Mouse (Mus musculus): Measurements from ENCODE around the gene Fes. TPM values are rescaled to one million over a fixed set of nuclear protein-coding genes. Genes with fewer than 3 reads are reported as not detected.
"Not testable (repeated sequence)": the region's sequence is repeated elsewhere in the genome, so short reads cannot be mapped to it uniquely, and the experiment has no call there.

The Fes gene
- total RNA-seq, 2 experiments from 2014 or later: 11.9 to 13.6 TPM

DNA sequence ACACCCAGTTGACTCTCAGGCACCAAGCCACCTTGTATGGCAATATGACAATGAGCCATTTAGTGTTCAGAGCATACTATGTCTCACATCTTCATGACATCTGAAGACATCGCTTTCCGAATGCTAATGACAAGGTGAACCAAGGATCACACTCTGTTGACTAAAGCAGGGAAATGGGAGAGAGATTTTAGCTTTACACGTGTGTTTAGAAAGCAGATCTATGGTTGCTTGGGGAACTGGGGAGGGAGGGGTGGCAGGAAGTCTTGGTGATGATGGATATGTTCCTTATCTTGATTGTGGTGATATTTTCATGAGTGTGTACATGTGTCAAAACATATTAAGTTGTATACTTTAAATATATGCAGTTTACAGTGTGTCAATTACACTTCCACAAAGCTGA, 18.4 kb upstream of the Fes start:
- intact Hi-C loops (cut with DNase I): no loop called here
- DNase-seq (ENCODE audit: low spot score): no peak

DNA sequence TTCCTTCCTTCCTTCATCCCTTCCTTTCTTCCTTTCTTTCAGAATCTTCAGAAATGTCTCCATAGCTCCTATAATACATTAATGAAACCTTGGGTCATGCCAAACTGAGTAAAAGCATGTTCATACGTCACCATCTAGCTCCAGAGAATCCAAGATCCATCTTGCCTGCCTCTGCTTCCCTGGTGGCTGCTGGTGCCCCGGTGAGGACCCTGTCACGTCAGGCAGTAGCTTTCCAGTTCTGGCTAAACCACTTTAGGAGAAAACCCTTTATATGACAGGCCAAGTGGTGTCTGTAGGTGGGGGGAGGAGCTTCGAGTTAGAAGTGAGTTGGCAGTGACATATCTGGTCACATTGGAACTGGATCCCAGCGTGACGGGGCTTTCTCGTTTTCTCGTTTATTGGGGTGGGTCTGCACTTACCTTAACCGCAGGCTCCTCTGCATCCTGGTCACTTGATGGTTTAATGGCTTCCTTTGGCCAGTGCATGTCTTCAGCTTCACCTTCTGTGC, 17.5 kb upstream of the Fes start, which contains the start of gene Furin:
TSS of gene Furin (minus strand) at position 249 of the 508 bp plus-strand sequence.
- DNase-seq (ENCODE audit: low spot score): no peak
- intact Hi-C loops (cut with DNase I): no loop called here

DNA sequence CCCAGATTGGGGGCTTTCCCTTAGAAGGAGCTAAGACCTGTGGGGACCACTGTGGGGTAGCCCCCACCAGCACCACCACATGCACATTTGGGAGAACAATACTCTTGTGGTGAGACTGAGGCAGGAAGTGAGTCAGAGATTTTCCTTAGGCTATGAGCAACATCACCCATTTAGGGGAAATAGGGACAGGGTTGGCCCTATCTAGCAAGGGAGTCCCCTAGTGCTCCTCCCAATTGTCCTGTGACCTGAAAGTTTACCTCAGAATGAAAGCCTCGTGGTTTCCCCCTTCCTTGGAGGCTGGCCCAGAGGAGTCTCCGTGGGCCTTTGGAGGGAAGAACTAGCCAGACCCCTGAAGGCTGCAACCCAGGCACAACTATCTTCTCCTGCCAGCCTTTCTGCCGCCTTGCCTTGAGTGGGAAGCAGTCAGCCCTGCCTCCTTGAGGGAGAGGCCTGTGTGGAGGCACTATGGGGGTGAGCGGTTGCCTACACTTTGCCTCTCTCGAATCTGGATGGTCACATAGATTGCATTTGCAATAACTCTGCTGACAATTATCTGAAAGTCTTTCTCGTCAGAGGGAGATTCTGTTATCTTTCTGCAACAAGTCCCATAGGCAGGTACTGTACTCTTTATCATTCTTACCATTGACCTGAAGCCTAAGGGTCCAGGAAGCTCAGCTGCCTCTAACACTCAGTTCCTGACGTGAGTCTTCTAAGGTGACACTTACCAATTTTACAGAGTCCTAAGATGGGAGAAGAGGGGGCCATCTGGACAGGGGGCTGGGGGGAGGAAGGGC, 16.6 kb upstream of the Fes start:
- intact Hi-C loops (cut with DNase I): loop anchor here (5.0 kb wide), 1 partner anchor 38 kb away; no protein-coding TSS in a partner anchor
- DNase-seq (ENCODE audit: low spot score): no peak

DNA sequence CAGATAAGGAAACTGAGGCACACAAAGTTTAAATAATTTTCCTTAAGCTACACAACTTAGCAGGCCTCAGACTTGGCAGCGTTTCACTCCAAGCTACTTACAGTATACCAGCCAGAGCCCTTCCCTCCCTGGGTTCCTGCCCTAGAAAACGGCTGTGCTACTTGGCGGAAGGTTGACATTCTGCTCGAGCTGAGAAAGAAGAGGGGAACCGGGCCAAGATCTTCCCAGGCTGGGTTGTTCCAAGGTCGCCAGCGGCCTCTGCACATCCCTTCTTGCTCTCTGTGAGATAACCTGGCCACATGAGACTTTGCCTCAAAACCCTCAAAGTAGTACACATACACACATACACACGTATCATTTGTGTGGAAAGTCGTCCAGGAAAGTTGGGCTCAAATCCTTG, 15.8 kb upstream of the Fes start:
- intact Hi-C loops (cut with DNase I): loop anchor here (5.0 kb wide), 1 partner anchor 39 kb away; no protein-coding TSS in a partner anchor

DNA sequence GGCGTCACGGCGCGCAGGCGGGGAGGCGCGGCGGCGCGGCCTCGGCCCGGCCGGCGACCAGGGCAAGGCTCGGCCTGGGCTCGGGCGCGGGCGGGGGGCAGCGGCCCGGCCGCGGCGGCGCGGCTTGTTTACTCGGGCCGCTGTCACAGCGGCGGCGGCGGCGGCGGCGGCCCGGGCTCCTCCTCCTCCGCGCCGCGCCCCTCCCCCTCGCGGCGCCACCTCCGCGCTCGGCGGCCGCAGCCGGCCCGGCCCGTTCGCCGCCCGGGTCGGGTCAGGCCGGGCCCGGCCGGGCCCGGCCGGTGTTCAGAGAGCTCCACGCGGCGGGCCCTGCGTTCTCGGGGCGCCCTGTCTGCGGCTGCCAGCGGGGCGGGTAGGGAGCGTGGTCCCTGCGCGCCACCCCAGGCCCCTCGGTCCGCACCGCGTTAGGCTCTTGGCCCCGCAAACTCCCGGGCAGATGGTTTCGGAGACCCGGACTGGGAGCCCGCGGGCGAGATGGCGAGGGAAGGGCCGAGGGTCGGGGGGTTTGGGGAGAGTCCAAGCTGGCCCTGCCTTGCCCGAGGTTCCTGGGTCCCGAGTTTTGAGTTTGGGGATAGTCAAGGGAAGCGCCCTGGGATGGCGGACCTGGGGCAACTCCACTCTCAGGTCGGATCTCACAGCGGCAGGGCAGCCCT, 15.0 kb upstream of the Fes start:
- DNase-seq (ENCODE audit: low spot score): peak; percentile 63
- intact Hi-C loops (cut with DNase I): loop anchor here (5.0 kb wide), 1 partner anchor 40 kb away; no protein-coding TSS in a partner anchor

More for the DNA sequence above, 15.8 kb upstream of the Fes start:
- peak; percentile 59 for DNase-seq (ENCODE audit: low spot score)

DNA sequence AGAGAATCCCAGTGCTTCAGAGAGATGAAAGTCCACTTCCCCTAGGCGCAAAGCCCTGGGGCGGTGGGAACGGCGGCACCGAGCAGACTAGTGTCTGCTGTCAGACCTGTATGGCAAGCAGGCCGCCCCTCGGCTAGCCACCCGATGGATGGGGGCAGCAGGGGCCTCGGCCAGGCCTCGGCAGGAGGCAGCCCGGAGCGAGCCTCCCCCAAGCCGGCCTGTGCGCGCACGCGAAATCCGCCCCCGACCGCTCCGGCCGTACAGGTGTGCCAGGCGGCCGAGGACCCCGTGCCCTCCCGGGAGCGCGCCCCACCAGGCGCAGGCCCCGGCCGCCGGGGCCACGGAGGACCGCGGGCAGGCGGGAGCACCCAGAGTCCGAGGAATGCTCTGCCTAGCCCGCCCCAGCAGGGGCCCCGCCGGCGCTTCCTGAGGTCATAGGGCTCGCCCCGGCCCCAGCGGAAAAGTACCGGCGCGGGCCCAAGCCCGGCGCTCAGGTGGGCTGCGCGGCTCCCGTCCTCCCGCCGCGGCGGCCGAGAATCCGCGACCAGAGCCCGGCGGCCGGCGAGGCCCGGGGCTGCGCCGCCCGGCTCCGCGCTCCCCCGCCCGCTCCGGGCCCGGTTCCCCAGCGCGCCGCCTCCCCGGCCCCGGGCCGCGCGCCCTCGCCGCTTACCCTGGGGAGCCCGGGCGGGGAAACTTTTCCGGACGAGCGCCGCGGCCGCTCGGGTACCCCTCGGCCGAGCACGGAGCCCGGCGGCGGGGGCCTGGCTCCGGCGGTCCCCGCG, 14.3 kb upstream of the Fes start:
- intact Hi-C loops (cut with DNase I): loop anchor here (5.0 kb wide), 1 partner anchor 40 kb away; no protein-coding TSS in a partner anchor
- no peak for DNase-seq (ENCODE audit: low spot score)

DNA sequence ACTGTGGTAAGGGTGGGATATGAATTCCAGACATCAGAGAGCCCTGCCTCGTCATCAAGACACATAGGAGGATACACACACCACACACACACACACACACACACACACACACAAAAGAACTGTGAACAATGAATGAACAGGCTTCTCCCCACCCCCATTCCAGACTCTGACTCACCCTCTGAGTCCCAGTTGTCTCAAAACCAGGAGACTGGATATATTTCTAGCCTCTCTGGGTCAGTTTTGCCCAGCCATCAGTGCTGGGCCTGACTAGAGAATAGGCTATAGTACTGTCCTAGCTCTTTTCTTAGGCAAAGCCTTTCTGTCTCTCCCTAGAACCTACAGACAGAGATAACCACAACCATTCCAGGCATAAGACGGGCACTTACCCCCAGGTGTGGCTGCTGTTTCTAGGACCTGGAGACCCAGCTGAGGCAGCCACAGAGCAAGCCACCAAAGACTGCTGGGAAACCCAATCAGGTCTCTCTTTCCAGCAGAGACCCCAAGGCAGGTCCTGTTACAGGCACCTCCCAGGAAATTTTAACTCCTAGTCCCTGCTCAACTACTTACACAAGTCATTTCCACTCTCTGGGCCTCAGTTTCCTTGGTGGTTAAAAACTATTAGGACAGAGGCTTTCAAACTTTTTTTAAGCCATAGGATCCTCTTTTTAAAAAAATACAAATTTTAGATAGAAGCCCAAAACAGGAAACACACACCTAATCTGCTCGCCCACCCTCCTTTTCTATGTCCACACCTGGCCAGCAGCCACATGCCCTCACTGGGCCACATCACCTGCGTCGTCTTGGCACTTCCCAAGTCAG, 13.5 kb upstream of the Fes start:
- intact Hi-C loops (cut with DNase I): loop anchor here (5.0 kb wide), 1 partner anchor 41 kb away; no protein-coding TSS in a partner anchor
- no peak for DNase-seq (ENCODE audit: low spot score)

DNA sequence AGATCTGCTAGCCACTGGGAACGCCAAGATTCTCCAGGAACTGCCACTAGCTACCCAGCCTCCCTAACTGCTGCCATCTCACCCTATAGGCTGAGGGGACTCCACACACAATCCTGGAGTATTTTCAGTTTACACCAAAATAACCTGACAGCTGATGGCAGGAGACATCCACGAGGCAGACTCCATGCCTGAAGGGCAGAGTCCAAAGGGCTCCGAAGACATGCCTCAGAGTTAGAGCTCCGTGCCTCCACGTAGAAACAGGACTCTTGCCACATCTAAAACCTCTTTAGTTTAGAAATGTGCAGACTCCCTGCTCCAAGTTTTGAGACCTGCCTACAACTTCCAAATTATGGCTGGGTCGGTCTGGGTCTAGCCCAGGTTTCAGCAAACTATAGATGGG, 12.8 kb upstream of the Fes start:
- intact Hi-C loops (cut with DNase I): loop anchor here (5.0 kb wide), 1 partner anchor 42 kb away; no protein-coding TSS in a partner anchor
- no peak for DNase-seq (ENCODE audit: low spot score)

DNA sequence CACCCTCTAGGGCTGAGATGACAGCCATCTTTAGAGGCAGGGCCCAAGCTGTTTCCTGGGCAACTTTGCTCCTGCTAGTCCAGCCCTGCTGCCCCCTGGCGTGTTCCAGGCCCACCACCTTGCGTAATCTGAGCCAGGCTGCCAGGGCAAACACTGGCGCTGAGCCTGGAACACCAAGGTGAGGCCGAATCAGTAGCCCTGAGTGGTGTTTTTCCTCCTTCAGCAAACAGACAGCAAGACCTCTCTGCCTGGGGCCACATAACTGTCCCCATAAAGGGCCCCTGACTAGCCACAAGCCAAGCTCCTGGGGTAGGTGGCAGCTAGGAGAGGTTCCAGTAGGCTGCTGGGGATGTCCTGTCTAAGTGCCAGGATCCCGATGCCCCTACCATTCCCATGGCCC, 12.4 kb upstream of the Fes start:
- DNase-seq (ENCODE audit: low spot score): no peak
- intact Hi-C loops (cut with DNase I): loop anchor here (5.0 kb wide), 1 partner anchor 42 kb away; no protein-coding TSS in a partner anchor

DNA sequence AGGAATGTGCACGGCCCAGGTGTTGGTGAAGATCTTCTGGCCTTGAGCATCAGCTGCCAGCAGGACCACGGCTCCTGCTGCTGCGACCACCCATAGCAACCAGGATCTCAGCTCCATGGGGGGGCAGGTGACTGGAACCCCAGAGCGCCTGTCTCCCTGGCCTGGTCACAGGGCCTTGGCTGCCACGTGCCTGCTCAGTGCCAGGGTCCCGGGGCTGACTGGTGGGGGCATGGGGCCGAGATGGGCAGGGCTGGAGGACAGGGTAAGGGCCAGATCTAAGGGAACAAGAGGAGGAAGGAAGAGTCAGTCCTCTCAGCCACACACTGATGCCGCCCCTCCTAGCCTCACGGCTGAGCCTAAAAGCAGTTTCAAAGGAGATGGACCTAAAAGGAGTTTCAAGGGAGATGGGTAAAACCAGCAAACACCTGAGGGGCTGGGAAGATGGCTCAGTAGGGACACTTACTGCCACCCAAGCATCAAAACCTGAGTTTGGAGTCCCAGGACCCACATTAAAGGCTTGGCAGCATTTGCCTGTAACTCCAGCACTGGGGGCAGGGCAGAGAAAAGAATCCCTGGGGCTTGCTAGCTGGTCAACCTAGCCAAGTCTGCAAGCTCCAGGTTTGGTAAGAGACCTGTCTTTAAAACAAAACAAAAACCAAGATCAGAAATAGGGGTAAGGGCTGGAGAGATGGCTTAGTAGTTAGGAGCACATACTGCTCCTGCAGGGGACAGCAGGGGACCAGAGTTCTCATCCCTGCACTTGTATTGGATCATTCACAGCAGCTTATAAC, 11.1 kb upstream of the Fes start:
- intact Hi-C loops (cut with DNase I): no loop called here
- no peak for DNase-seq (ENCODE audit: low spot score)

DNA sequence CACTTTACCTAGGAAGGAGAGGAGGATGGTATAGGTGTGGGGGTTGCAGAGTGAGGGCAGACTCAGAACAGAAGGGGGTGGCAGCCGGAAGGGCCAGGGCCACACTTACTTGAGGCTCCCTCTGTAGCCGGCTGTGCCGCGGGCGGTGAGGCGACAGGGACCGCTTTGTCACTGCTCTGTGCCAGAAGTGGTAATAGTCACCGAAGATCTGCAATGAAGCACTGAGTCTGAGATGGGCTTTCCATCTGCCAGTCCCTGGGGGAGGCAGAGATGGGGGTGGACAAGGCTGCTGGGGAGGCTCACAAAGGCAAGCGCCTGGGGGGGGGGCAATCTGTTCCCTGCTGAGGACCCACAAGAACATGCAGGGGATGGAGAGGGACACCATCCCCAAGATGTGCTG, 10.2 kb upstream of the Fes start:
- DNase-seq (ENCODE audit: low spot score): no peak
- intact Hi-C loops (cut with DNase I): no loop called here

DNA sequence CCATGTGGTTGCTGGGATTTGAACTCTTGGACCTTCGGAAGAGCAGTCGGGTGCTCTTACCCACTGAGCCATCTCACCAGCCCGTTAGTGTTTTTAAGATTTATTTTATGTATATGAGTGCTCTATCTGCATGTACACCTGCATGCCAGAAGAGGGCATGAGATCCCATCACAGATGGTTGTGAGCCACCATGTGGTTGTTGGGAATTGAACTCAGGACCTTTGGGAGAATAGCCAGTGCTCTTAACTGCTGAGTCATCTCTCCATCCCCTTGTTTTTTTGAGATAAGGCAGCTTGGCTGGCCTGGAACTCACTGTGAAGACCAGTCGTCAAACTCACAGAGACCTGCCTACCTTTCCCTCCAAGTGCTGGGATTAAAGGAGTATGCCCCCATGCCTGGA, 8.7 kb upstream of the Fes start:
- DNase-seq (ENCODE audit: low spot score); intact Hi-C loops (cut with DNase I): not testable (repeated sequence)

DNA sequence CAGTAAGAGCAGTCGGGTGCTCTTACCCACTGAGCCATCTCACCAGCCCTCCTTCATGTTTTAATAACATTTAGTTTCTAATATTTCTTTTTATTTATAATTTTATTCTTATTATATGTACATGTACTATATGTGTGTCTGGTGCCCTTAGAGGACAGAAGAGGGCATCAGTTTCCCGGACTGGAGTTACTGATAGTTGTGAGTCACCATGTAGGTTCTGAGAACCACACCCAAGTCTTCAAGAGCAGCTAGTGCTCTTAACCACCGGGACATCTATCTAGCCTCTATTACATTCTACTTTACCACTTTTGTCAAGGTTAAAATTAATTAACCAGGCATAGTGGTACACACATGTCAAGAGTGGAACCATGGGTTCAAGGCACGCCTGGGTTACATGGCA, 6.9 kb upstream of the Fes start:
- no peak for DNase-seq (ENCODE audit: low spot score)
- intact Hi-C loops (cut with DNase I): no loop called here

DNA sequence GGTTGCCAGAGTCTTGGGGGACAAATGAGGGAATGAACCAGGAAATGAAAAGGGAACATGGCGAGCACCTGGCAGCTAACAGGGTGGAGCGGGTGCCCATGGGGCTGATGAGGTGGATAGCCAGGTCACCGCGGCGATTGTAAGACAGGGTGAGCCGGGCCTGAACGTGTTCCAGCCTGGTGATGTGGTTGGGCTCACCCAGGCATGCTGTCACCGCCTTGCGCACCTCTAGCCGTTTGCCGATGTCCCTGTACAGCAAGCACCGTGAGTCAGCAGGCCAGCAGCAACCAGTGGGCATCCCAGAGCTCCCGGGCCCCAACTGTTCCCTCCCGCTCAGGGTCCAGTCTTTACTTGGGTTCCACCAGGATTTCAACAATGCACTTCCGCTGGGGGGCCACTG, 4.4 kb upstream of the Fes start:
- intact Hi-C loops (cut with DNase I): no loop called here
- DNase-seq (ENCODE audit: low spot score): no peak

DNA sequence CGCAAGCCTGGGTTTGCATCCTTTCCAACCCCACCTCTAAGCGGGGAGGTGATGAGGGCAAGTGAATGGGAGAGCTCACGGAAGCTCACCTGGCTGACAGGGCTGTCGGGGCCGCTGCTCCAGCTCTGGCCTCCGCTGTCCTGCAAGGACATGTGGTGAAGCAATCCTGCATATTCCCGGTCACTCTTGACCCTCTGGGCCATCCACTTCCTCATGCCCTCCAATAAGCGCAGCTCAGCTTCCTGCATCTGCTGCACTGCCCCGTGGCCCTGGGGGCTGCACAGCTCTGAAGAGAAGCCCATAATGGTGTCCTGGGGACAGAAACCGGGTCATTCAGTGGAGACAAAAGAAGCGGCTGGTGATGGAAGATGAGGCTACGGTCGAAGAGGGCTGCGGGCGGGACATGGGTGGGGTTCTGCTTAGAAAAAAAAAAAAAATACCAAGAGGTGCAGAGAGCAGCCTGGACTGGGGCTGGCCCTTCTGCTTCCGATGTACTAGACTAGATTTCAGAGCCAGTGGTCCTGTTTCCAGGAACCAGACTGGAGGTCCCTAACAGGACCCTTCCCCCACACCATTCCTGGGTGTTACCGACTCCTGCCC, 613 bp downstream of the Fes start:
- DNase-seq (ENCODE audit: low spot score): no peak
- intact Hi-C loops (cut with DNase I): loop anchor here (10.0 kb wide), 1 partner anchor 298 kb away; the partner anchor contains the start of gene Crtc3

DNA sequence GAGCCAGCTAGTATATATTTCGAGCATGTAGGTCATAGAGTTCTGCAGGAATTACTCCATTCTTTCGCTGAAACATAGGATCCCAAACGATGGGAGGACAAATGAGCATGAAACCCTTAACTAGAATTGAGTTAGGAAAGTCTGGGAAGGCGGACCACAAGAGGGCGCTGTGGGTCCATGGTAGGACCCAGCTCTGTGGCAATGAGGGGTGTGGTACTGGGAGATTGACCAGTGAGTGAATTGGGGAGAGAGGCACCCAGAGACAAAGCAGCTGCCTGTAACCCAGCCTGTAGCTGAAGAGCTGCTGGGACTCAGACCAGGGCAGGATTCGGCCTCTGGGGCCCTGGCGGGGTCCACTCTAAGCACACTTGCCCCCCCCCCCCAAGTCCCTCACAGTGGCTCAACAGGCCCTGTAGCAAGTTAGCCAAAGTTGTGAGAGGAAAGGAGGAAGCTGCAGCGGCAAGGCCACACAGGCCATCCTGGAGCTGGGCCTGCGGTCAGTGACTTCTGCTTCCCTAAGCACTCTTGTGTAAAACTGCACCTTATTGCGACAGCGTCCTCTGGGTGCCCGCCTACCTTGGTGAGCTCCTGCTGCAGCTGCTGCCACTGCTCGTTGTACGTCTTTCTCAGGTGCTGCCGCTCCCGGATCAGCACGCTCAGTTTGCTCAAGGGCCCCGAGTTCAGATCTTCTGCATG, 1.4 kb downstream of the Fes start:
- DNase-seq (ENCODE audit: low spot score): peak; percentile 74
- intact Hi-C loops (cut with DNase I): loop anchor here (1.0 to 10.0 kb wide), 3 partner anchors 194 to 298 kb away; partner anchors contain the start of gene Crtc3

DNA sequence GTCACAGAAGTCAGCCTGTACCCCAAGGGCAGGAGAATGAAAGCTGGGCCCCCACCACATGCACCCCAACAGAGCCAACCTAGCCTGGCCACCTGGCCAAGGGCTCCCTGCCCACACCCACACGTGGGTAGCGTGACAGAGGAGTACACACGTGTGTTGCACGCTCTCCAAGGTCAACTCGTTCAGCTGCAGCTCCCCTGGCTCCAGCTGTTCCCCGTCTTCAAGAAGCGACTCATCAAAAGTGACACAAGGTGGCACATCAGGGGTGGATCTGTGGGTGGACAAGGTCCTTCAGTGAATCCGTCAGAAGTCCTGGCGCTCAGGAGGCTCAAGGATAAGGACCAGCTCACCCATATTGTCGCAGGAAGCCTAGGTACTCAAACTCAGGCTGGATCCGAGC, 4.8 kb downstream of the Fes start:
- intact Hi-C loops (cut with DNase I): loop anchor here (10.0 kb wide), 1 partner anchor 302 kb away; the partner anchor contains the start of gene Crtc3
- DNase-seq (ENCODE audit: low spot score): no peak

Measured in heart, postnatal 25 days (tissue).